Mouse (Mus musculus) lung, postnatal 0 days (tissue): ENCODE data around the gene Gm16440.
"Not testable (repeated sequence)": the region's sequence is repeated elsewhere in the genome, so short reads cannot be mapped to it uniquely, and the experiment has no call there.

ENCODE experiments used
- CTCF ChIP-seq: IDR thresholded peaks from 2 replicates; pipeline ENCODE4 v1.5.1; 2016; ENCODE audit warnings: antibody characterized with exemption, mild to moderate bottlenecking
- EP300 ChIP-seq: IDR thresholded peaks from 2 replicates; pipeline ENCODE4 v1.6.1; 2016; ENCODE audit warnings: antibody characterized with exemption, mild to moderate bottlenecking, control low read depth

- not testable (repeated sequence) for TF ChIP-seq CTCF, EP300
Measured at GRCm38 (mm10) chr14:6343578-6343977, 46.5 kb downstream of the Gm16440 start, which contains the start of gene Gm3618.
